Mouse (Mus musculus): ENCODE measurements at regions not wholly inside any gene's neighbourhood (a gene's known extent, or its start where the extent isn't known, plus 50 kb on each side); places are given as distances from the start of the nearest gene placed in this dataset.
"Not testable (repeated sequence)": the region's sequence is repeated elsewhere in the genome, so short reads cannot be mapped to it uniquely, and the experiment has no call there.

GRCm38 (mm10) chr13:12879506-12879905, 79.6 kb upstream of the Prl2c3 start:
- not testable (repeated sequence) for H3K4me1 ChIP-seq (ENCODE audit: insufficient read depth, low read length); ATAC-seq (ENCODE audit: low FRiP score, low TSS enrichment)

GRCm38 (mm10) chr13:12864946-12865345, 65.1 kb upstream of the Prl2c3 start:
- H3K4me3 ChIP-seq (ENCODE audit: low read length); H3K27ac ChIP-seq (ENCODE audit: low read length); H3K36me3 ChIP-seq (ENCODE audit: insufficient read depth, low read length); H3K4me1 ChIP-seq (ENCODE audit: insufficient read depth, low read length); H3K4me2 ChIP-seq (replicated peaks; ENCODE audit: low read depth, low read length); H3K9ac ChIP-seq (replicated peaks; ENCODE audit: low read length); H3K27me3 ChIP-seq (ENCODE audit: insufficient read depth, low read length): not testable (repeated sequence)
- peaks cover 22% of the 10 kb centered on the region for H3K9me3 ChIP-seq (ENCODE audit: low read length)
- 0 out of 2 replicates have a peak, but pooled peaks have one; percentile 35 for ATAC-seq (ENCODE audit: low FRiP score, low TSS enrichment)
- 78% methylated on average over 1 of the region's 1 CpGs for WGBS

More at GRCm38 (mm10) chr13:12879506-12879905, 79.6 kb upstream of the Prl2c3 start:
- 63% methylated on average over 2 of the region's 3 CpGs for WGBS
- not testable (repeated sequence) for H3K27ac ChIP-seq (ENCODE audit: low read length); H3K9ac ChIP-seq (replicated peaks; ENCODE audit: low read length); H3K4me2 ChIP-seq (replicated peaks; ENCODE audit: low read depth, low read length); H3K27me3 ChIP-seq (ENCODE audit: insufficient read depth, low read length); H3K4me3 ChIP-seq (ENCODE audit: low read length); H3K36me3 ChIP-seq (ENCODE audit: insufficient read depth, low read length)
- H3K9me3 ChIP-seq (ENCODE audit: low read length): peaks cover 11% of the 10 kb centered on the region; the same call in 1 of the 2 replicates

DNA sequence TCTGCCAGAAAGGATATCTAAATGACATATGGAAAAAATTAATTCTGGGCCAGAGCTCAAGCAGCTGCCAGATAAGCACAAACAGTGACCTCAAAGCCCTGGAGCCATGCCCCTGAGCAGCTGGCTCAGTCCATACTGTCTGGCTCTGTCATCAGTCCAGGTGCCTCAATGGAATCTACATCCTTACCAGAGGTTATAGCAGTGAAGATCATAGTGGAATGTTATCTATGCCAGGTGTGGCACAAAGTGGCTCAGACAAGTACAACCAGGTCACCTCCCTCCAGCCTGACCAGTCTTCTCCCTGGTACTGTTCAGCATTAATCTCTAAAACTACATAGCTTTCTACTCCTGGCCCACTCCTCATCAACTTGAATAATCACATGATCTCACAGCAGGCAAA, 64.4 kb upstream of the Prl2c3 start:
- peaks cover 25% of the 10 kb centered on the region for H3K9me3 ChIP-seq (ENCODE audit: low read length)
- no peaks in the 10 kb centered on the region for H3K36me3 ChIP-seq (ENCODE audit: insufficient read depth, low read length)
- no peak overlapping the region for H3K4me3 ChIP-seq (ENCODE audit: low read length)
- H3K9ac ChIP-seq (replicated peaks; ENCODE audit: low read length): no peak overlapping the region
- no peak overlapping the region for H3K27ac ChIP-seq (ENCODE audit: low read length)
- H3K4me2 ChIP-seq (replicated peaks; ENCODE audit: low read depth, low read length): no peak overlapping the region
- no peaks in the 10 kb centered on the region for H3K4me1 ChIP-seq (ENCODE audit: insufficient read depth, low read length)
- H3K27me3 ChIP-seq (ENCODE audit: insufficient read depth, low read length): no peaks in the 10 kb centered on the region
- ATAC-seq (ENCODE audit: low FRiP score, low TSS enrichment): peak; percentile 46

- H3K4me1 ChIP-seq (ENCODE audit: insufficient read depth, low read length); H3K27me3 ChIP-seq (ENCODE audit: insufficient read depth, low read length); H3K4me2 ChIP-seq (replicated peaks; ENCODE audit: low read depth, low read length); H3K36me3 ChIP-seq (ENCODE audit: insufficient read depth, low read length); H3K9ac ChIP-seq (replicated peaks; ENCODE audit: low read length); H3K27ac ChIP-seq (ENCODE audit: low read length); ATAC-seq (ENCODE audit: low FRiP score, low TSS enrichment); H3K4me3 ChIP-seq (ENCODE audit: low read length): not testable (repeated sequence)
- WGBS: 87% methylated on average over 7 of the region's 7 CpGs
- peaks cover 30% of the 10 kb centered on the region for H3K9me3 ChIP-seq (ENCODE audit: low read length)
Observed at GRCm38 (mm10) chr13:12863542-12863941, 63.7 kb upstream of the Prl2c3 start.

DNA sequence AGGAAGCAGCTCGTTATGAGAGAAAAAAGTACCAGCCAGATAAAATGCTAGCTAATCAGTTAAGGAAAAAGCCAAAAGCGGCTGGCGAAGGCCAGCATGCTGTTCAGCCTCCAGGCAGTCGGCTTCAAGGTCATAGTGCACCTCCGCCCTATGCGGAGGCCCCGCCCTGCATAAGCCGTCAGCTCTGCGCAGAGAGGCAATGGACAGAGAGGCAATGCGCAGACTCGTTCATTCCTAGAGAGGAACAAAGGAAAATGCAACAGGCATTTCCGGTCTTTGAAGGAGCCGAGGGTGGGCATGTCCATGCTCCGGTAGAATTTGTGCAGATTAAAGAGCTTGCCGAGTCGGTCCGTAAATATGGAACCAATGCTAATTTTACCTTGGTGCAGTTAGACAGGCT, 61.1 kb upstream of the Prl2c3 start:
- not testable (repeated sequence) for H3K4me3 ChIP-seq (ENCODE audit: low read length); H3K36me3 ChIP-seq (ENCODE audit: insufficient read depth, low read length); H3K27ac ChIP-seq (ENCODE audit: low read length); ATAC-seq (ENCODE audit: low FRiP score, low TSS enrichment); H3K27me3 ChIP-seq (ENCODE audit: insufficient read depth, low read length); H3K4me2 ChIP-seq (replicated peaks; ENCODE audit: low read depth, low read length); H3K4me1 ChIP-seq (ENCODE audit: insufficient read depth, low read length); H3K9ac ChIP-seq (replicated peaks; ENCODE audit: low read length)
- H3K9me3 ChIP-seq (ENCODE audit: low read length): peaks cover 37% of the 10 kb centered on the region
- 96% methylated on average over 14 of the region's 17 CpGs for WGBS

- 95% methylated on average over 19 of the region's 19 CpGs for WGBS
- not testable (repeated sequence) for H3K4me2 ChIP-seq (replicated peaks; ENCODE audit: low read depth, low read length); H3K27ac ChIP-seq (ENCODE audit: low read length); ATAC-seq (ENCODE audit: low FRiP score, low TSS enrichment); H3K36me3 ChIP-seq (ENCODE audit: insufficient read depth, low read length); H3K4me3 ChIP-seq (ENCODE audit: low read length); H3K9ac ChIP-seq (replicated peaks; ENCODE audit: low read length); H3K4me1 ChIP-seq (ENCODE audit: insufficient read depth, low read length); H3K27me3 ChIP-seq (ENCODE audit: insufficient read depth, low read length)
- peaks cover 36% of the 10 kb centered on the region for H3K9me3 ChIP-seq (ENCODE audit: low read length)
Observed at GRCm38 (mm10) chr13:12859930-12860329, 60.1 kb upstream of the Prl2c3 start.

Data from kidney, embryonic 16.5 days (tissue).